Mouse (Mus musculus) CH12.LX (cell line): ENCODE data around the gene Robo2. TPM values are rescaled to one million over a fixed set of nuclear protein-coding genes. Genes with fewer than 3 reads are reported as not detected.

Experiments
- DNase-seq: peaks from one replicate; pipeline ENCODE4 v3.0.0-alpha.2; 2013; ENCODE audit errors: extremely low read depth
- H3K27ac ChIP-seq: 2 replicates; pipeline ENCODE4 v1.5.1; 2012; ENCODE audit warnings: low read depth, mild to moderate bottlenecking, control low read depth, moderate library complexity; ENCODE audit not compliant: insufficient read depth
- H3K27me3 ChIP-seq: replicated peaks from 2 replicates; pipeline ENCODE3; 2012; ENCODE audit warnings: inconsistent platforms
- H3K36me3 ChIP-seq, 2 experiments: replicated peaks in 1 of 2; 2 replicates each; pipeline versions ENCODE3 to v1.6.1; 2012; ENCODE audit warnings: inconsistent platforms in 1 of 2, low read length in 1 of 2, mild to moderate bottlenecking in 1 of 2, mixed read lengths in 1 of 2, moderate library complexity in 1 of 2; ENCODE audit not compliant: control insufficient read depth in 1 of 2, insufficient read depth in 1 of 2
- H3K4me1 ChIP-seq, 2 experiments: 2 replicates each; pipeline ENCODE4 v1.6.1; 2012; ENCODE audit warnings: inconsistent platforms in 1 of 2, moderate library complexity in 1 of 2; ENCODE audit not compliant: insufficient read depth in 2 of 2, control insufficient read depth in 1 of 2
- H3K4me2 ChIP-seq: 2 replicates; pipeline ENCODE4 v1.6.1; 2012; ENCODE audit warnings: low read depth, mild to moderate bottlenecking, control low read depth; ENCODE audit not compliant: poor library complexity, insufficient read depth, severe bottlenecking
- H3K4me3 ChIP-seq, 3 experiments: fragments of 150-350 bp in 1 of 3; sonication (generic) in 1 of 3; replicated peaks in 1 of 3; 2 replicates each; pipeline versions ENCODE3 to v1.5.1; 2011 to 2012; ENCODE audit warnings: low read depth in 2 of 3, low read length in 2 of 3, mild to moderate bottlenecking in 2 of 3, moderate library complexity in 2 of 3, control low read depth in 1 of 3, improper control_type of control experiment in 1 of 3, inconsistent platforms in 1 of 3, mixed read lengths in 1 of 3; ENCODE audit not compliant: poor library complexity in 1 of 3
- H3K79me2 ChIP-seq: replicated peaks from 2 replicates; pipeline ENCODE4 v1.6.1; 2012; ENCODE audit warnings: mild to moderate bottlenecking, moderate library complexity; ENCODE audit not compliant: control insufficient read depth, poor library complexity, insufficient read depth, severe bottlenecking; ENCODE audit errors: extremely low read depth
- H3K9ac ChIP-seq: 2 replicates; pipeline ENCODE4 v1.6.1; 2012; ENCODE audit warnings: low read depth, mild to moderate bottlenecking, control low read depth, moderate library complexity; ENCODE audit not compliant: insufficient read depth
- H3K9me3 ChIP-seq: replicated peaks from 2 replicates; pipeline ENCODE3; 2012; ENCODE audit warnings: low read length, inconsistent platforms, mixed read lengths
- BHLHE40 ChIP-seq: IDR thresholded peaks from 2 replicates; pipeline ENCODE4 v1.6.1; 2011; ENCODE audit warnings: mild to moderate bottlenecking, low read depth, low read length, improper control_type of control experiment
- CHD1 ChIP-seq: IDR thresholded peaks from 2 replicates; pipeline ENCODE4 v1.6.1; 2012; ENCODE audit warnings: low read depth, low read length, improper control_type of control experiment, inconsistent platforms
- CHD2 ChIP-seq: IDR thresholded peaks from 2 replicates; pipeline ENCODE4 v1.6.1; 2011; ENCODE audit warnings: low read length, improper control_type of control experiment
- CTCF ChIP-seq, 2 experiments: IDR thresholded peaks in 1 of 2; conservative IDR thresholded peaks in 1 of 2; 2 replicates each; pipeline ENCODE4 v1.5.1; 2011 to 2012; ENCODE audit warnings: low read depth in 2 of 2, low read length in 2 of 2, improper control_type of control experiment in 1 of 2, inconsistent platforms in 1 of 2, mild to moderate bottlenecking in 1 of 2, moderate library complexity in 1 of 2
- E2F4 ChIP-seq: IDR thresholded peaks from 2 replicates; pipeline ENCODE4 v1.6.1; 2011; ENCODE audit warnings: low read depth, low read length, improper control_type of control experiment; ENCODE audit not compliant: insufficient replicate concordance
- ELF1 ChIP-seq: IDR thresholded peaks from 2 replicates; pipeline ENCODE4 v1.6.1; 2014; ENCODE audit warnings: low read depth, mild to moderate bottlenecking, inconsistent platforms, low read length, improper control_type of control experiment
- GABPA ChIP-seq: IDR thresholded peaks from 2 replicates; pipeline ENCODE4 v1.6.1; 2012; ENCODE audit warnings: low read depth, low read length, improper control_type of control experiment, inconsistent platforms; ENCODE audit not compliant: insufficient replicate concordance
- IRF4 ChIP-seq: IDR thresholded peaks from 2 replicates; pipeline ENCODE4 v1.6.1; 2014; ENCODE audit warnings: low read depth, mild to moderate bottlenecking, inconsistent platforms, low read length, improper control_type of control experiment
- KAT2A ChIP-seq: IDR thresholded peaks from 2 replicates; pipeline ENCODE4 v1.6.1; 2012; ENCODE audit warnings: low read length, improper control_type of control experiment, inconsistent platforms; ENCODE audit not compliant: insufficient replicate concordance
- MAFK ChIP-seq: IDR thresholded peaks from 2 replicates; pipeline ENCODE4 v1.6.1; 2011; ENCODE audit warnings: low read length, improper control_type of control experiment; ENCODE audit not compliant: insufficient replicate concordance
- MAX ChIP-seq: IDR thresholded peaks from 2 replicates; pipeline ENCODE4 v1.6.1; 2011; ENCODE audit warnings: low read length, improper control_type of control experiment
- MEF2A ChIP-seq: IDR thresholded peaks from 2 replicates; pipeline ENCODE4 v1.6.1; 2014; ENCODE audit warnings: low read depth, mild to moderate bottlenecking, inconsistent platforms, low read length, improper control_type of control experiment, borderline replicate concordance
- MXI1 ChIP-seq: IDR thresholded peaks from 2 replicates; pipeline ENCODE4 v1.6.1; 2011; ENCODE audit warnings: mild to moderate bottlenecking, low read depth, low read length, improper control_type of control experiment
- POLR2A ChIP-seq: IDR thresholded peaks from 2 replicates; pipeline ENCODE4 v1.6.1; 2011; ENCODE audit warnings: low read depth, mild to moderate bottlenecking, improper control_type of control experiment, low read length
- RAD21 ChIP-seq: IDR thresholded peaks from 2 replicates; pipeline ENCODE4 v1.6.1; 2011; ENCODE audit warnings: low read depth, mild to moderate bottlenecking, low read length, improper control_type of control experiment, moderate library complexity
- RCOR1 ChIP-seq: conservative IDR thresholded peaks from 2 replicates; pipeline ENCODE4 v1.6.1; 2012; ENCODE audit warnings: low read depth, mild to moderate bottlenecking, inconsistent platforms, low read length, improper control_type of control experiment
- SIN3A ChIP-seq: IDR thresholded peaks from 2 replicates; pipeline ENCODE4 v1.6.1; 2012; ENCODE audit warnings: low read length, improper control_type of control experiment, inconsistent platforms
- SMC3 ChIP-seq: IDR thresholded peaks from 2 replicates; pipeline ENCODE4 v1.6.1; 2011; ENCODE audit warnings: low read depth, low read length, improper control_type of control experiment
- USF1 ChIP-seq: IDR thresholded peaks from 2 replicates; pipeline ENCODE4 v1.6.1; 2014; ENCODE audit warnings: low read depth, mild to moderate bottlenecking, inconsistent platforms, low read length, improper control_type of control experiment
- USF2 ChIP-seq: conservative IDR thresholded peaks from 2 replicates; pipeline ENCODE4 v1.6.1; 2011; ENCODE audit warnings: low read depth, low read length, improper control_type of control experiment
- ZC3H11A ChIP-seq: IDR thresholded peaks from 2 replicates; pipeline ENCODE4 v1.6.1; 2012; ENCODE audit warnings: low read depth, mild to moderate bottlenecking, inconsistent platforms, low read length, improper control_type of control experiment
- ZKSCAN1 ChIP-seq: IDR thresholded peaks from 2 replicates; pipeline ENCODE4 v1.6.1; 2012; ENCODE audit warnings: low read depth, inconsistent platforms, low read length, improper control_type of control experiment, borderline replicate concordance
- ZNF384 ChIP-seq: IDR thresholded peaks from 2 replicates; pipeline ENCODE4 v1.6.1; 2012; ENCODE audit warnings: low read depth, low read length, improper control_type of control experiment, inconsistent platforms
- dilution Hi-C: fragments of 300-500 bp; cut with MboI; formaldehyde crosslinking; loops from 2 replicates; pipeline ENCODE4 v1.14.3; 2020; ENCODE audit warnings: low sequenced_read_pairs; ENCODE audit not compliant: extremely low pct_unique_long_range_greater_than_20kb, extremely low pct_ligation_motif_present
- in situ Hi-C: fragments of 300-500 bp; cut with MboI; formaldehyde crosslinking; loops from 3 replicates; pipeline ENCODE4 v1.14.3; 2019; ENCODE audit warnings: low sequenced_read_pairs, low pct_ligation_motif_present, low pct_unique_long_range_greater_than_20kb, mixed read lengths
- polyA plus RNA-seq: library from polyadenylated mRNA; unstranded; fragments of >175 nt; gene quantifications from 2 replicates; pipeline ENCODE4 v1.2.1, GENCODE M21; 2012; ENCODE audit warnings: low read depth; ENCODE audit not compliant: insufficient read length
- total RNA-seq, 2 experiments: library from RNA; depleted of rRNA; stranded (reverse); fragments of 300-350 nt in 1 of 2; fragments of >200 nt in 1 of 2; gene quantifications; 2 replicates each; pipeline ENCODE4 v1.2.3; 2012 to 2014

Robo2 gene
- total and polyA plus RNA-seq, 3 experiments, result not detected

- dilution Hi-C loops, result no loop called here
Measured at GRCm38 (mm10) chr16:74348437-74348836, 63.2 kb downstream of the Robo2 start.

DNA sequence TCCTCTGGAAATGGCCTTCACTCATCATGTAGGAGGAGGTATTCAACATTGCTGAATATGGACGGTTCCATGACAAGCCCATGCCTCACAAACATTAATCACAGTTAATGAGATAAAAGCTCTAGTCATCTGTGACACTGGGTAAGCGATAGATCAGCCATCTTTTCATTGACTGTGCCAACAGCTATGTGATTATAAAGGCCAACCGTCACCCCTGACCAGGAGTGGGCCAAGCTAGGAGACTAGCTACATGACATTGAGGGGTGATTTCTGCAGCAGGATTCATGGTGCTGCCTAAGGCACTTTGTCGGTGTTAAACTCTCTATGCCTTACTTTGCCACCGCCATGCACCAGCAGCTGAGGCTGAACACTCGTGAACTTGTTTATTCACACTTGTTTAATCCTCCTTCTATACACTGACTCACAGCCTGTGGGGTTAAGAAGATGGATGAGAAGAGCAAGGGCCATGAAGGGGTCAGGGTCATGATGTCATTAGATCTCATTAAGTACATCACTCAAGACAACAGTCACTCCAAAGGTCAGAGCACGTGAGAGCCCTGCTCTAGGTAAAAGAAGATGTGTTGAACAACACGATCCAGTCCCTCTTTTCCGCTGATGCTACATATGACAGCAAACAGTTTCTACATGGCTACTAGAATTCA lies 72.5 kb downstream of the Robo2 start:
- Histone ChIP-seq H3K4me1 (no peaks in the 10 kb centered on the region), H3K27ac (no peak overlapping the region), H3K79me2 (no peaks in the 10 kb centered on the region), H3K4me3 (no peak overlapping the region), H3K36me3 (no peaks in the 10 kb centered on the region), H3K27me3 (no peaks in the 10 kb centered on the region), H3K9me3 (peaks cover 35% of the 10 kb centered on the region), H3K4me2 (no peak overlapping the region), H3K9ac (no peak overlapping the region)
- dilution Hi-C loops, result no loop called here
- TF ChIP-seq RCOR1 (no peak), ELF1 (no peak), ZNF384 (no peak), CHD2 (no peak), E2F4 (no peak), CTCF (conservative IDR thresholded peaks at IDR 0.05 in 1 of 2, IDR thresholded peaks at IDR 0.05 in 1 of 2; ENCODE audit: low read depth in 2 of 2, low read length in 2 of 2) (no peak), USF1 (no peak), USF2 (no peak), GABPA (no peak), BHLHE40 (no peak), ZC3H11A (no peak), KAT2A (no peak), ZKSCAN1 (no peak)
- in situ Hi-C loops, result no loop called here
- no peak for DNase-seq

More at GRCm38 (mm10) chr16:74348437-74348836, 63.2 kb downstream of the Robo2 start:
- H3K4me1 ChIP-seq, result no peaks in the 10 kb centered on the region
- H3K27me3 ChIP-seq, result no peaks in the 10 kb centered on the region
- H3K36me3 ChIP-seq, result no peaks in the 10 kb centered on the region
- H3K4me2 ChIP-seq, result no peak overlapping the region
- H3K9ac ChIP-seq, result no peak overlapping the region
- no peak overlapping the region for H3K4me3 ChIP-seq
- DNase-seq, result no peak
- in situ Hi-C loops, result no loop called here
- TF ChIP-seq CHD1, result no peak
- TF ChIP-seq MAX, result no peak
- no peak for TF ChIP-seq ZNF384
- TF ChIP-seq E2F4, result no peak
- TF ChIP-seq MEF2A, result no peak
- TF ChIP-seq ZKSCAN1, result no peak
- no peak for TF ChIP-seq IRF4
- TF ChIP-seq USF2, result no peak
- TF ChIP-seq BHLHE40, result no peak
- no peak for TF ChIP-seq MXI1
- no peak for TF ChIP-seq MAFK
- no peak for TF ChIP-seq SIN3A
- TF ChIP-seq SMC3, result no peak
- no peak for TF ChIP-seq RAD21
- no peak for TF ChIP-seq POLR2A
- TF ChIP-seq CTCF (conservative IDR thresholded peaks at IDR 0.05 in 1 of 2, IDR thresholded peaks at IDR 0.05 in 1 of 2; ENCODE audit: low read depth in 2 of 2, low read length in 2 of 2), result no peak
- H3K9me3 ChIP-seq, result peaks cover 52% of the 10 kb centered on the region
- H3K79me2 ChIP-seq, result no peaks in the 10 kb centered on the region
- no peak overlapping the region for H3K27ac ChIP-seq
